Mouse (Mus musculus): ENCODE results near the gene Dhx33.

Gene Dhx33

DNA sequence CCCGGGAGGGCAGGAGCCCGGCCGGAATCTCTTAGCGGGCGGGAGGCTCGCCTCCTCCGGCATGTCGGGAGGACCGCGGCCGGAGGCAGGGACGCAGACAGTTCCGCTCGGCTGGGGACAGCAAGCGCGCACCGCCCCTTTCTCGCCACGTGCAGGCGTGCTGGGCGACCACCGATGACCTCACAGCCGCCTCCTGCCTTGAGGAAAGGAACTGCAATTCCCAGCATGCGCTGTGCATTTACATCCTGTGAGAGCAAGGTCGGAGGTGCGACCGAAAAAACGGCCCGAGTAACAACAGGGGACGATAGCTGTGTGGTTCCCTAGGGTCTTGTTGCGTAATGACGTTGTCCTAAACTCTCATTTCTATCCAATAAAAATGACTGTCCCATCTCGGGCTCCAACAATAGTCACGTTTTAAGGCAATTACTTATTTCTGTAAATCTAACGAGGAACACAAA lies at the start of gene Dhx33:
Gene Dhx33, minus strand, starts transcription at position 122 of the 458 bp plus-strand sequence.
- peak; percentile 98 for DNase-seq (ENCODE audit: low spot score)

DNA sequence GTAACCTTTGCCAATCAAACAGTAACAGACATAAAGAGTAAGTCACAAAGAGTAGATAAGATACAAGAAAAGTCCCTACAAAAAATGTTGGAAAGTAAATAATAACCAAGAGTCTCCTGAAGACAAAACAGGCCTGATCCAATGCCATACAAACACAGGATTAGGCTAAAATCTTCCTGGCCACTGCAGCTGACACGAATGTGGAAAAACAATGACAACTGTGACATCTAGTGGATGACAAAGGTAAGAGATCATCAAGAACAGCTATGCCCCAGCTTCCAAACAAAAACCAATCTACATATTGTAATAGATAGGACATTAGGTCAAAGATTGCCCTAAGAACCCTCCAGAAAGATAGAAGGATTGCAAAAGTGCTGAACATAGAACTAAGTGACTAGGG lies 48.3 kb upstream of the Dhx33 start:
- no peak for DNase-seq (ENCODE audit: low spot score)

DNA sequence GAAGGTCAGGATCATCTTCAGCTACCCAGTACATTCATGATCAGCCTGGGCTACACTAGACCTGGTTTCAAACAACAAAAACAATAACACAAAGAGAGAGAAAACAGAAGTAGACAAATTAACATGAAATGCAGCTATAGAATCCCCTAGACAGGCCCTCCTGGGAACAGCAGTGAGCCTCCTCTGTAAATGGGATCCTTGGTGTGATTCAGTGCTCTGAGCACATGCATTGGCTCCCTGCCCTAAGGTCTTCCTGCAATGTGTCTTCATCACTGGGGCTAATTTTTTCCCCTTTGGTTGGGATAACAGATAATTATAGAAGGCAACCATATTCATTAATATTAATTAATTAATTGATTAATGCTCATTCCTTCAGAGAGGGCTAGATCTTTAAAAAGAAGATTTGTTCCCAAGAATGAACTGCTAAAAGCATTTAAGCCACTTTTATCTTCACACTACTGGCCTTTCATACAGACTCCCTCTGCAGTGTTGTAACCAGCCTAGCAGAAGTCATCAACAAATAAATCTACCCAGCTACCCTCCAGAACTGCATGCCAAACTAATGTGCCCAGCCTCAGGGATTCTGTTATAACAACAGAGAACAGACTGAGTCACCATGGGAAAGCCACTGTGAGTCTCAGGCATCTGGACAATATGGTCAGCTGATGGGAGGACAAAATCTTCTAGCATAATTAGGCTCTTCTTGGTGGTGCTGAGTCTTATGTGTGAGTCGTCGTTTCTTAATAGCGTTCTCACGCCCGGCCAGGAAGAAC lies 35.5 kb upstream of the Dhx33 start:
- no peak for DNase-seq (ENCODE audit: low spot score)

DNA sequence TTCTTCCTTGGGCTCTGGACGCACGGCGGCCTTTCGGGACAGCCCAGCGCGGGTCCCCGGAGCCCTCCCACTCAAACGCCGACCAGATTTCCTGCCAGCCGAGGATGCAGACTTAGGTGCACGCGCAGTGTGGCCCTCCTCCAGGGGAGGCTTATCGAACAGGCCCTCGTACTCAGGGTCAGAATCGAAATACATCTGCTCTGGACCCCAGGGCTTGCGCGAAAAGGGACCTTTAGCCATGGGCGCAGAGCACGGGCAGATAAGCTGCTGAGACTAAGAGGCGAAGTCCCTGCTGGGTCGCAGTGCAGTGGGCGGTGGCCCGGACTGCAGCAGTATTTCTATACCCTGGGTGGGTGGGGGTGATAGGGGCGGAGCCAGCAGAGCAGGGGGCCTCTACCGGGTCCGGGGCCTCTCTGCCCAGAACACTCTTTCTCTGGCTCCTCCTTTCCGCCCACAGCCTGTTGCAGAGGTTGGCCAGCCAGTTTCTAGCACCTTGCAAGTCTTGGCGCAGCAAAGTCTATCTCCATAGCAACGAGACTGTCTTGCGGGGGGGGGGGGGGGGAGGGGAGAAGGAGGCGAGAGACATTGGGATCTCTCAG lies 29.0 kb upstream of the Dhx33 start, which contains the start of gene 6330403K07Rik:
Gene 6330403K07Rik, minus strand, starts transcription at position 351 of the 599 bp plus-strand sequence.
- DNase-seq (ENCODE audit: low spot score) = peak; percentile 83

DNA sequence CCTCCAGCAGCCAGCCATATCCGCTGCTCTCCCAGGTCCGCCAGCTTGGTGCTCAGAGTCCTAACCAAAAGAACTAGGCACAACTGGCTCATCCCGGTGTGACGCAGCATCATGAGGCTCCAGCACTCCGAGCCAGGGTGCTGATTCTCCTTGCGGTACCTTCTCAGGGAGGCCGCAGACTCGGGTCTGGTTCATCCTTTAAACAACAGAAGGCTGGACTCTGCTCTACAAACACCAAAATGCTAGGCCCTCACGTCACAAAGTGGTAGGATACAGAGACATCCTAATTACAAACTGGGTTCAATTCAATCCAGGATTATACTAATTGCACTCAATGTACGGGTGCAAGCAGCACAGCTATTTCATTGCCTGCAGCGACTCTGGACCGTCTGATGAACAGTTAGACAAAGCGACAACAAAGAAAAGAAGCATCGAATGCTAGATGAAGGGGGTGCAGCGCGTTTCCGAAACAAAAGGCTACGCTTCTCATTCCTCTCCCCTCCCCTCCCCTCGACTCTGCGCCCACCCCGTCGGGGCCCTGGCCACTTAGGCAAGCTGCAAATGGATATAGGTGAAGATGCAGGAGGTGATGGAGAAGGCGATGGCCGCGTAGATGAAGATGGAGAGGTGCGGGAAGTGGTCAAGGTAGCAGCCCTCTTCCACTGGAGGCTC lies 28.4 kb upstream of the Dhx33 start:
- peak; percentile 4 for DNase-seq (ENCODE audit: low spot score)

DNA sequence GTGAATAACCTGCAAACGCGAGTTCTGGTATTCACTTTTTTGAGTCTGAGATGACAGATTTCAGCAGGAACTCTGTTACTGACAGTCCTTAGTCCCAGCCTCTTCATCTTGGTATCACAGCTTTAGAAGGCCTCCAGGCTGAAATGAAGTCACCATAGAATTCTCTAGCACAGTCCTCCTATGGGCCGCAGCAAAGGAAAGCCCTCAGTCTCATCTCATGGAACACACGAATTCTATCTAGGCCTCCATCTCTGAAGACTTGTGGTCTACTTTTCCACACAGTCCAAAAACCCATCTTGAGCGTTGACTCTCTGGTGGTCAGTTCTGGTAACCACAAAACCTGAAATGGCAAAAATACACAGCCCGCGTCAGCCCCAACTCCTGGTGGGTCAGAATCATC lies 27.8 kb upstream of the Dhx33 start:
- DNase-seq (ENCODE audit: low spot score) = no peak

DNA sequence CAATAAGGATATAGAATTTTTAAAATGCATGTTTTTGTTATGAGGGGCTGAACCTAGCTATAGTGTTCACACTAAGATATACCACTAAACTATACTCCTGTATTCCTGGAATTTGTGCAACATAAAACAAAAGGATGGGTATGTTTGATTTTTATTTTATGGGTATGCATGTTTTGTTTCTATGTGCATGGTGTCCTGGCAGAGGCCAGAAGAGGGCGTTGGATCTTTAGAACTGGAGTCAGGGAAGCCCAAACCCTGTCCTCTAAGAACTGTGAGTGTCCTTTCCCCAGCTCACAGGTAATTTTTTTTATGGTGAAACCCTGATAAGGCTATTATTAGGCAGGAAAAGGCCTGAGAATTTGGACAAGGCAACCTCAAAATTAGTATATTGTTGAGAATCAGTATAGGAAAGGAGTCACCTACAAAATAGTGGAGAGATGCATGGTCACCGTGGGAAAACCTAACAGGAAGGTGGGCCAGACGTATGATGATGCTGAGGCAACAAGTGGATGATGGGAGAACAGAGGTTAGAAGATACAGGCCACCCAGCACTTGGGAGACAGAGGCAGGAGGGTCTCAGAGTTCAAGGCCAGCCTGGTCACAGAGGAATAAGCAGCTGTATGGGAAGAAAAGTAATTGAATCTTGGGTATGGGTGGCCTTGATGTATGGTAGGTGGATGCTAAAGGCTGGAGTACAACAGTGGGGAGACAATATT lies 25.3 kb upstream of the Dhx33 start:
- no peak for DNase-seq (ENCODE audit: low spot score)

DNA sequence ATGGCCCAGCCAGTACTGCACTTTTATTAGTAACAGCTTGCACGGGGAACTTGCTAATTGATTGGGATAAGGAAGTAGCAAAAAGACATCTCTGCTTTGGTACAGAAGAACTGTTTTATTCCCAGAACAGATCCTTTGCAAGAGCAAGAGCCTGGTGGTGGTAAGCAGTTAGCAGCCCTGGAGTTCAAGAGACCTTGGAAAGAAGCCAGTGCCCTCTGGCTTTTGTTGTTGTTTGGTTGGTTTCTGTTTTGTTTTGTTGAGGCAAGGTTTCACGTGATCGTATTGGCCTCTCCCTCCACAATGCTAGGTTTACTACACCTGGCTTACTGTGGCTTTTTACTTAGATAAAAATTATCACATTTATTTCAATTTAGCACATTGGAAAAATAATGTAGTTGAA lies 24.0 kb upstream of the Dhx33 start:
- no peak for DNase-seq (ENCODE audit: low spot score)

DNA sequence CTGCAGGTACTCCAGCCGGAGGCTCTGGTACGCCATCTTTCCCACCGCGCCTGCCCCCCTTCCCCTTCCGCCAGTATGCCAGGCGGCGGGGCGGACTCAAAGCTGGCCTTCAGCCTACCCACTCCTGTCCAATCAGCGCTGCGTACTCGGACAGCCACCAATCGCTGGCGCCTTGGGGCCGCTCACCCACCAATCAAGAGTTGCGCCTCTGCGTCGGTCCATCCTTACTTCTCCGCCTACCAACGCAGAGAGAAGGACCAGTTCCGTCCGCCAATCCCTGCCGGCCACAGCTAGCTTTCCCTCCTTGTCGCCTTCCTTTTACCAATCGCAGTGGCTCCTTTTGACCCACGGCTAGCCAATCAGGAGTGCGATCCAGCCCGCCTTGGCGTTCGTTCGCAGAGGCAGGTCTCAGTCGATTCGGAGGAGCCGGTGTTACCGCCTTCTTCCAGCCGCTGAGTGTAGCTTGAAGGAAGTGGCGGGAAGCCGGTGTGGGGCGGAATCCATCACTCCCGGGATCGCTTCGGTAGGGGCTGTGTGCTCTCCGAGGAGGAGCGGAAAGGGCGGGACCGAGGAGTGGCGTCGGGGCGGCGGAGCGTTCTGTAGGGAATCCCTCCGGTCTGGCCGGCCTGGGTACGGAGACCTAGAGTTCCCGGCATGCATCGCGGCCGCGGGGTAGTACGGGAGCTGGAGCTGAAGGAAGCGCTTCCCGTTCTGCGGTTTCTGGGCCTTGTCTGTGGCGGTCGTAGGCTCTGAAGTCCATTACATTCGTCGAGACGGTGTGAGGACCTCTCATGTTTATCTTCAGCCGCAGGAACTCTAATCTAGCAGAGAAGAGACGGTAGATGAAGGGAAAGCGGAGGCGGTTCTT lies 15.2 kb upstream of the Dhx33 start, which contains the start of the genes Mis12 and Derl2:
Gene Mis12, plus strand, starts transcription at position 411 of the 868 bp plus-strand sequence.
Gene Derl2, minus strand, starts transcription at position 641 of the 868 bp plus-strand sequence.
- DNase-seq (ENCODE audit: low spot score) = peak; percentile 99

DNA sequence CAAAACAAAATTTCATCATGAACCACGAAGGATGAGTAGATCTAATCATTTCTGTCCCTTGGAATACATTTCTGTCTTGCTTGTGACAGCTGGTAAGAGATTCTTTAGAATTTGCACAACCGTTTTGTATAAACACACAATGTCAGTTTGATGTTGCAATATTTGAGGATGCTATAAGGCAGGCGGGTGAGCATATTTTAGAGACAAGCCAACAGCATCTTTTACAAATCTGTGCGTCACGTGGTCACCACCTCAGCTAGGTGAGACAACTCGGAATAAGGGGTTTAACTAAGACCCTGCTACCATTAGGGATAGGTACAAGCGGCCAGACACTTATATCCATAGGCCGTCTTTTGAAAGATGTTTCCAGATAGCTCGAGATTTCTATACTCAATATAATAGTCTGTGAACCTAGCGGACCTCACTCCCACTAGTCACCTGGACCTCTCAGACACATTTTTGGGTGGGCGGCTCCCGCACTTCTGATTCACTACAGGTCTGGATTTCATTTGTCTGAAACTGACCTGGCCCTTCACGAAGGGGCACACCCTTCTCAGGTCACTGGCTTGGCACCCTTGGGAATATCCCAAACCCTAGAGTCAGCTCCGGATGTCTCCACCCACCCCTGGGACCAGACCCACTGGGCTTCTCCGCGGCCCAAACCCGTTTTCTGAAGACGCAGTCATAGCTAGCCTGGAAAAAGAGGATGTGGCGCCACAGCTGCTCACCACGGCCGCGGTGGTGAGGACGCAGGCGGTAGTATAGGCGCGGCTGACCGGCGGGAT lies 14.4 kb upstream of the Dhx33 start:
- no peak for DNase-seq (ENCODE audit: low spot score)

DNA sequence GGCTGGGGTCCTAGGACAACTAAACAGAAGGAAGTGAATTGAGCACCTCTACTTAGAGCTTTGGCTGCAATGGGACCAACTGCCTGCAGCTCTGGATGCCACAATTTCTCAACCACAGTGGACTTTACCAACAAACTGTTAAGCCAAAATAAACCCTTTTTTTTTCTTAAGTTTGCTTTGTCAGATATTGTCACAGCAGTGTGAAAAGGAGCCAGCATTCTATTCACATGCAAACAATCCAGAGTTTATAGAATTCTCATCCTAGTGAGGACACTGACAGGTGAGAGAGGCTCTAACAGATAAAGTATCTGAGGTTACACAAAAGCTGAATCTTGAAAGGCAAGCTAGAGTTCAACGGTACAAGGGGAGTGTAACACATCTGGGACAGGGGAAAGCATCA lies 12.8 kb upstream of the Dhx33 start:
- no peak for DNase-seq (ENCODE audit: low spot score)

DNA sequence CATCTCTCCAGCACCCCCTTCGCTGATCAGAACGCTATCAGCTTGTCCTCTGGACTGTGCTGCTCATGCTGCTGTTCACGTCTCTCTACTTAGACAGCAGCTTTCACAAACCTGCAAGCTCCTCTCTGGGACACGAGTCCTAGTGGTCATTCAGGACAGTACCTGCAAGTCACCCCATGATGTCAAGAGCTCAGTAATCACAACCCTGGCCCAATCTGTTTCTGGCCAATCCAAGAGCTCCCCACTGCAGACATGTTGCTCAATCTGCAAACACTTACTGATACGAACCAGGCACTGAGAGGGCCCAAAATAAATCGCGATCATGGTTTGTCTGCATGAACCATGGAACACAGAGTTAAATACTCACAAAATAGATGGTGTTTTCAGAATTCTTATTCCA lies 8.5 kb upstream of the Dhx33 start:
- no peak for DNase-seq (ENCODE audit: low spot score)

DNA sequence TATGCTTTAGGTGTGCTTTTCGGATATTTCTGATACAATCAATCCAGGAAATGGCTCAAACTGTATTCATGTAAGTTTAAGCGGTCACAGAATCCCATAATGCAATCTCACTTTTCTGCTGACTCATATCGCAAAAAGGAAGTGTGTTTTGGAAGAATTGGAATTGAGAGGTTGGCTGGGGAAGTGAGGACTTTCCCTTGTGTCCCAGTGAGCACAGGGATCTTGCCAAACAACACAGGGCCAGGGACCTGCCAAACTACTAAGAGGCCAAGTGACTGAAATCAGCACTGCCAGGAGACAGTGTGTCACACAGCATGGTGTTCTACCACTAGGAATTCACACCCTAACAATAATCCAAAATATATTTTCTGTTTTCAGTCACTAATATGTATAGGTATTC lies 4.1 kb upstream of the Dhx33 start:
- DNase-seq (ENCODE audit: low spot score) = no peak

DNA sequence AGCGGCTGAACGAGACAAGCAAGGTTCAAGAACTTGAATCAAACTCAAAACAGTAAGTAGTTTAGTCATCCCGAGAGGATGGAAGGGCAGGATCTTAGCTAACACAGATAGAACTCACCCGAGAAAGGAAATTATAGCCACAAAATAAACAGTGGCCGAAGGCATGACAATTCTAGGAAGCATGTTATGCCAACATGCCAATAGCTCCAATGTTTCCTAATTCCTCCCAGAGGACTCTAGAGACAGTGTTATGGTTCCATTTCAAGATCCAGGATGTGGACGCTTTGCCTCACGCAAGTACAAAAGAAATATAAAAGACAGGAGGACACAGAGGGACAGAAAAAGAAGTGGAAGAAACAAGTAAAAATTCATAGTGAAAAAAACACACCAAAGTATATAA lies 3.6 kb upstream of the Dhx33 start:
- no peak for DNase-seq (ENCODE audit: low spot score)

DNA sequence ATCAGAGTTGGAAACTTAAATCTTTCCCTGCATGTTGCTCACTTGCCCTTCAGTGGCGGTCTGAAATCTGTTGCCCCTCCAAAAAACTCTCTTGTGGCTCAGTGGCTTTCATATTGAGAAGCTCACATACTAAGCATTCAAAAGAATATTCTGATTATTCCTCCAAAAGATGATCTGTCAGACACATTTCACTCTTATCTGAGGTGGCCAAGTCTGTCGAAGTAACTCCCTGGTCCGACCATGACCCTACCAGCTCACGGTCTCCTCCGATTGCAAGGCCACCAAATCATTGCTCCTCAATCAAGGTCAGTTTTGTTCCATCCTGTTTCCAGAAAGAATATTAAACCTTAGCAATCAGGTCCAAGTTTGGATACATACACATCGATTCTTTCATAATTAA lies 2.8 kb upstream of the Dhx33 start:
- DNase-seq (ENCODE audit: low spot score) = no peak

DNA sequence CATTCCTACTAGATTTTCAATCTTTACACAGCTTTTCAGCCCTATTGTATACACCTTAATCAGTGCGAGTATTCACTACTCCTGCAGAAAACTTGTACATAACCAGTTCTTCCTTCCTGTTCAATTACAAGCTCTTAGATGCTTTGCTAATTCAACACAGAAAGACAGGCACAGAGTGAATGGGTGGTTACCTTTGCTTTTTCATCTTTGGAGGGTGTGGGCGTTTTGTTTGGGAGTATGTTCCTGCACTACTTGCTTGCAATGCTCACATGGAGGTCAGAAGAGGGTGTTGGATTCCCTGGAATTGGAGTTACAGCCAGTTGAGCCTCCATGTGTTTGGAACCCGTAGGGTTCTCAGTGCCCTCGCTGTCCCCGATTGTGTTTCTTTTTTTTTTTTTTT lies 809 bp upstream of the Dhx33 start:
- DNase-seq (ENCODE audit: low spot score) = no peak

DNA sequence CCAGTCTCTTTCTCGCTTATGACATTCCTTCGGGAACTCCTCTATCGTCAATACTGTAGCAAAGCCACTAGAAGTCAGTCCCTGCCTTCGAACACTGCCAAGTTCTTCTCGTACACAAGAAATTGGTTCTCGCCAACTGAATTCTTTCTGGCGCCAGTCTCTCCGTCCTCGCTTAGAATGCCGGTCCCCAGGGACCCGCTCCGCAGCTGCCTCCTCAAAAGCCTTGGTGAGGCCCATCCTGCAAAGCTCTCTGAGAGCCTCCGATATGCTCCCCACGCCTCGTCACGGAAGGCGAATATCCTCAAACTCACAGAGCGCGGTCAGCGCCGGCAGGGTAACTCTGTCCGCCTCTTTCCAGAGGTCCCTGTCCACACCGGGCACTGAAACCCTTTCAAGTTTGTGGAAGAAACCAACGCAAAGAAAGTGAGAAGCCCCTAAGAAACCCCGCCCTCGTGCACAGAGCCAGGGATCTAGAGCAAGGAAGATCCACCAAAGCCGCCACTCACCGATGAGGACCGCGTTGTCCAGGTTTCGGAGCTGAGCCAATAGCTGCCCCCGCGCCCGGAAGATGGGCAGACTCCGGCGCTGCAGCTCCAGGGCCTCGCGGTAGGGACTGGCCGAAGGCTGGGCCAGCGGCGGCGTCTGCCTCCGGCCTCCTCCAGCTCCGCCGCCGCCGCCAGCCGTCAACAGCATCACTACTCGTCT lies 474 bp downstream of the Dhx33 start:
- DNase-seq (ENCODE audit: low spot score) = peak; percentile 5

DNA sequence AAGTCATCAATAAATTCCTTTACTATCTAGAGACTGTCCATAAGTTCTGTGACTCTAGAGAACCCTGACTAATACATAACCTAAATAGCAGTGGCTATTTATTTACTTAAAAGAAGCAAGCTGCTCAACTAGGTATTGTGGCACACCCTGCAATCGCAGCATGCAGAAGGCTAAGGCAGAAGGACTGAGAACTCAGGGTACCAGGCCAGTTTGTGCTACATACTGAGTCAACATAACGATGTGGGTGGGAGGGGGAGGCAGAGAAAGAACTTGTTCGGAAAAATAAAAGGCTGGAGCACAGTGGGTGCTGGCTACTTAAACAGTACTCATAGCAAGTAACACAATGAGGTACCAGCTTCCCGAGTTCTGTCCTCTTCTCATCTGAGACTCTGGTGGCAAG lies 3.1 kb downstream of the Dhx33 start:
- no peak for DNase-seq (ENCODE audit: low spot score)

DNA sequence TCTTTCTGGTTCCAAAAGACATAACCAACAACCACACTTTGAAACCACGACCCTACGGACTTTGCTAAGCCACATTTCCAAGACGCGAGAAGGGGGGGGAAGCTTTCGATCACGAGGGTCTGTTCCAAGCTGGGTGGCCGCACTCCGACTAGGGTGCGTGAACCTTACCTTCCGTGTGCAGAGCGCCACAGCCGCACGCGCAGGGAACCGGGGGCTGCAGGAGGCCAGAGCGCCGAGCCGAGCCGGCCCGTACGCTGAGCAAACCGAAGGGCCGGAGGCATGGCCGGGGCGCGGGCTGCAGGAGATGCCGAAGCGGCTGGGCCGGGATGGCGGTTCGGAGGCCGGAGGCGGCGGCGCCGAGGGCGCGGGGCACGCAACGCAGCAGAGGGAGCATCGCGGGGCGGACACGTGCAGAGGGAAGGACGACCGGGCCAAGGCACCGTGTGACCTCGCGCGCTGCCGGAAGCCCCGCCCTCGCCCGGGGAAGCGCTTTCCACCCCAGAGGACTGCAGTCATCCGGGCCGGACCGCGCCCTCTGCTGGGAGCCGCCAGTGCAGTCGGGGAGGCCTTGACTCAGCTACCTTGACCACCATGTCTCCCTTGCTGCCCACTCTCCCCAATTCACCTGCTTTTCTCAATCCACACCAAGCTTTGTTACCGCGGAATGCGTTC lies 21.5 kb downstream of the Dhx33 start, which contains the start of gene C1qbp:
Gene C1qbp, minus strand, starts transcription at position 470 of the 672 bp plus-strand sequence.
- peak; percentile 91 for DNase-seq (ENCODE audit: low spot score)

Measured in yolk sac, embryonic 10.5 days (tissue).